Mouse (Mus musculus) c-Kit-positive CD71-positive TER-119-negative erythroid progenitor cells, embryonic 14.5 days (primary cell): ENCODE results near the gene Nmd3.

Source experiments
- DNase-seq: peaks from one replicate; pipeline ENCODE4 v3.0.0-alpha.2; 2013; ENCODE audit warnings: low read depth

Nmd3 gene

DNA sequence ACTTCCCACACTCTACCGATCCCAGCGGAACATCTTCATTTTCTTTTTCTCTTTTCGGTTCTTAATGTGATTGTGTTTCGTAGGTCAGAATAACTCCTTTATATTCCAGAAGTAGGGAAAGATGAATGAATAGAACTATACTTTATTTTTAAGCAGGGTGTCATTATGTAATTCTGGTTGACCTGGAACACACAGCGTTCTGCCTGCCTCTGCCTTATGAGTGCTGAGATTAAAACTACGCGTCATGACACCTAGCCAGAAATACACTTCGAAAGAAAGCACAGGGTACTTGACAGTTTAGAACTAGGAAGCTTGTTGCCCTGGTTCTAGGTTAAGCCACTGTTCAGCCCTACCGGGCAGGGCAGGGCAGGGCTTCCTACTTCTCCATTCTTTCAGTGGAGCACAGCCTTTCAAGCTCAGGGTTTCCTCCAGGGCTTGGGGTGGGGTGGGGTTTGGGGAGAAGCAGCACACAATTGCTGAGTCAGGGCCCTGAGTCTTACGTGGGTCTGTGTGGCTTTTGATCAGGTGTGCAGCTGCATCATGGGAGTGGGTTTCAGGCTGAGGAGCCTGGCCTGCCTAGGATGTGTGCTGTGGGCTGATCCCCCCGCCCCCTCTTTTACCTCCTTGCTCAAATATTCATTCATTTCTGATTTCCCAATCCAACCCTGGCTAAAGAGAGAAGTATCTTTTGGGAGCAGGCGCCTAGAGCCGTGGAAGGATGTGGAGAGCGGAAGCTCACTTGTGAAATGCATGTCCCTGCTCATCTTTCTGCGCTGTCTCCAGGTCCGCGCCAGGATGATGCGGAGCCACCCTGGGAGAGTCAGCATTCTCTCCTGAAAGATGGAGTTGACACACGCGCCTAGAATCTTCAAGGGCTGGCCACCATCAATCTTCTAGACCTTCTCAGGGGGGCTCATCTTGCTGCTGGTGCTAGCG, 42.1 kb downstream of the Nmd3 start:
- DNase-seq, result no peak

DNA sequence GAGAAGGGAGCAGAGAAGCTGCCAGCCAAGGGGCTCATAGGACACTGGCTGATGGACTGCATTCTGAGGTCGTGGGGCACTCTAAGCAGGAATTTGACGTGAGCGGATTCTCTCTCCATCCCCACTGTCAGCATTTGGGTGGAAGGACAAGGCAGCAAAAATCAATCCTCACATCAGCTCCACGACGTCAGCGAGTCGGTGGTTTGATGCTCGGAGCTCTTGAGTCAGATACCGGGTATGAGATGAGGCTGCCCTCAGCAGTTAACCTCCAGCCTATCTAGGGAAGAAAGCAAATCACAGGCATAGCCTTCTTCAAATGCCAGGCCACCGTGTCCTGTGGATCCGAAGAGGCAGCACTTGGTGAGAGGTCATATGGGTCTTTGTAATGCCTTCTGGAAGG, 43.4 kb downstream of the Nmd3 start:
- DNase-seq, result no peak

DNA sequence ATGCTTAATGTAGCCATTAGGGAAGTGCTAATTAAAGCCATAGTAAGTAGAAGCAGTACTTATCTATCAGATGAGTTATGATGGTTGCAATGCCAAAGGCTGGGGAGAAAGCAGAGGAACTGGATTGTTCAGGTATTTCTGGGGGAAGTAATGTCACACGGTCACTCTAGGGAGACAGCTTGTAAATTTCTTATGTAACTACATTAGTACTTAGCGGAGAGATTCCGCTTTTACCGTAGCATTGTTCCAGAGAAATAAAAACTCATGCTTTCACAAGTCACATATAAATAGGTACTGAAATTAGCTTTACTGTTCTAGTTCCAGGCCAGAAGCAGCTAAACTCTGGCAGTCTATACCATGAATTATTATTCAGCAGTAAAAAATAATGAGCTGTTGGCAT, 47.4 kb downstream of the Nmd3 start:
- DNase-seq, result no peak

DNA sequence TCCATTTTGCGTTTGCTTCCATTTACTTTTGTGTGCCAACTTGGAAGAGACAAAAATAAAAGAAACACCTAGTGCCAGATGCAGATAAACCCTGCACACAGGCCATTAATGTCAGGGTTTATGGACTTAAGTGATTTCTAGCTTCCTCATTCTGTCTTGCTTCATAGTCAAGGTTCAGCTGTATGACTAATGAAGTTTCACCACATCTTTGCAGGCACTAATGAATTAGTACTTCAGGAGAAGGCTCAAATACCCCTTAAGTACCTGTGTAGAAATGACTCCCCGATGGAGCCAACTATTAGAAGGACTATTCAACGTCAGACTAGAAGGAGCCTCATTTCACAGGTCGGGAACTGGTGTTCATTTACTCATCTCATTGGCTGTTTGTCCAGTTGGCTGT, 51.6 kb downstream of the Nmd3 start:
- DNase-seq, result no peak

DNA sequence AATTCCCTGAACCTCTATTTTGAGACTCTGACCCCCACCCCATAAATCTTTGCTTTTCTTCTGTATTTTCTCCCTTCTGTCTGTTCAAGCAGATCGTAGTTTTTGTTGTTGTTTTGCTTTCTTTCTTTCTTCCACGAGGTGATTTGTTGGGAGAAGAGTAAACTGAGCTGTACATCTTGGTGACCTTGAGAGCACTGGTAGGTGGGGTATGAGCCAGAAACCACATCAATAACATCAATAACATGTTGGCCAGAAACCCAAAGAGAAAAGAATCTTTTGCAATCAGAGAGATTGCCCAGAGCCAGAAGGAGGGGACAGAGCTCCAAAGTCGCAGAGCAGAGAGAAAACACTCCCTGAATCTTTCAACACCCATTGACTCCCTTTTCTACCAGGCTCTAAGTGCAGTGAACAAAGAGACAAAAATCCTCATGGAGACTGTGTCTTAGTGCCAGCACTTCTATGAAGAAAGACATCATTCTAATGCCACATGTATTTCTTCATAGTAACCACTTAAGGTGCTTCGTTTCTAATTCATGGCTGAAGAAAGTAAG, 57.5 kb downstream of the Nmd3 start:
- DNase-seq, result no peak

DNA sequence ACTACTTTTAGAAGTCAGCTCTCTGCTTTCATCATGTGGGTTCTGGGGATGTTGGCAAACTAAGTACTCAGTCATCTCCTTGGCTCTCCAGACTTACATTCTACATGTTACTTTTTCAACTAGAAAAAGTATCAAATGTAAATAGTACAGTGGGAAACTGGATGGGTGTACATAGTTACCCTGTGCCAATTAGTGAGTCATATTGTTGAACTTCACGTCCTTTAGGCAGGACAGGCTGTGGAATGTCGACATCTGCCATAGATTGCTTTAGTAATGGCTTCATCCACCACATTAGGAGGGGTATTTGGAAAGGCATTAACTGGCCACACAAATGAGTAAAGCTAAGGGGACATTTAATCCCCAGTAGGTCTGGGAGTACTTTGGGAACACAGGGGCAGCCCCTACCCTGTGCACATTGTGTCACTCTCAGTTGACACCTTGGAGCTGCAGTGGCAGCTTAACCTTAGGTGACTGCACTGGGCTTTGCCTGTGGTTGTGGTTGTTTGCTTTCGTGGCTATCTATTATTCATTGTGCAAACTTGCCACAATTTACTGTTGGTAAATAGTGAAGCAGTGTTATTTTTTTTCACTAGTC, 71.1 kb downstream of the Nmd3 start:
- no peak for DNase-seq

DNA sequence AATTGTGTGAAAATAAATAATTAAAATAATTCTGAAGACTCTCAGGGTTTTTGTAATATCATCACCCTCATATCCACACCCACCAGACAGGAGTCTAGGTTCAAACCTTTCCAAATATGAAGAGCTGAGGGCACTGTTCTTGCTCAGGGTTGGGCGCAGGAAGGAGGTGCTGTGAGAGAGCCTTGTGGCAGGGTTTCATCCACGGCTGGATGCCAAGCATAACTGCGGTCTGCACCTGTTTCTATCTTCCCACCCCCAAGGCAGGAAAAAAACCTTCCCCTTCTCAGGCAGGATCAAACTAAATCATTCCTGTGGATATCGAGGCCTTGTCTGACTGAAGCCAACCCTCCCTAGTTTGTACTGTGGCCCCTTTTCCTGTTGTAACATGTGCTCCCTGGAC, 75.7 kb downstream of the Nmd3 start:
- no peak for DNase-seq

DNA sequence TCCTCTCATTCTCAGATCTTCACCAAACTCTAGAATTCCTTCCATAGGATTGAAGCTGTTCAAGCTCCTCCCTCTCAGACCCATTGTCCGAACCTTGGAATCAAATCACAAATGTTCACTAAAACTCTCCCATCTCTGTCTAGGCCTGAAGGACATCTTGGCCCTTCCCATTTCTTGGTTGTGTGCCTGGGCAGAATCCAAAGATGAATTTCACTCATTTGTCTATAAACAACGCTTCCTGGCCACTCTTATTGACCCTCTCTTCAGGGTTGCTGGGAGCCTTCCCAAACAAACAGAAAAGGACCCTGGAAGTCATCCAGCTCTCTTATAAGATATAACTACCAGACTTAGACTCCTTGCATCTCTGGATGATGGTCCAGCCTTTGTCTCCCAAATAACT, 76.2 kb downstream of the Nmd3 start:
- DNase-seq, result no peak

DNA sequence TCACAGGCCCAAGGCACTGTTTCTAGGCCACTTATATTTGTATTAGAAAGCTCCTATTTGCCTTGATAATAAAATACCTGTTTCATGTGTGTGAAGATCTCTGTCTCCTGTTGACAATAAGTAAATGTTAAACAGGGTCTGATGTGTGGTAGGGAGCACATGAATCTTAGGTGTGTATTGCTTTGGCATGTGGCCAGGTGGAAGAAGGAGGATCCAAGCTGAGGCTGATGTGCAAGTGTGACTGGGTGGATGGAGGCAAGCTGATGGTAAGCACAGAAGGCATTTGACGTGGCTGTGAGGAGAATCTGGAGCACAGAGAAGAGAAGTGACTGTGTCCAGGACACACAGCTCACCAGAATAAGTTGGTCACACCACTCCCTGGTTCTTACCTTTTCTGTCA, 77.3 kb downstream of the Nmd3 start:
- no peak for DNase-seq

DNA sequence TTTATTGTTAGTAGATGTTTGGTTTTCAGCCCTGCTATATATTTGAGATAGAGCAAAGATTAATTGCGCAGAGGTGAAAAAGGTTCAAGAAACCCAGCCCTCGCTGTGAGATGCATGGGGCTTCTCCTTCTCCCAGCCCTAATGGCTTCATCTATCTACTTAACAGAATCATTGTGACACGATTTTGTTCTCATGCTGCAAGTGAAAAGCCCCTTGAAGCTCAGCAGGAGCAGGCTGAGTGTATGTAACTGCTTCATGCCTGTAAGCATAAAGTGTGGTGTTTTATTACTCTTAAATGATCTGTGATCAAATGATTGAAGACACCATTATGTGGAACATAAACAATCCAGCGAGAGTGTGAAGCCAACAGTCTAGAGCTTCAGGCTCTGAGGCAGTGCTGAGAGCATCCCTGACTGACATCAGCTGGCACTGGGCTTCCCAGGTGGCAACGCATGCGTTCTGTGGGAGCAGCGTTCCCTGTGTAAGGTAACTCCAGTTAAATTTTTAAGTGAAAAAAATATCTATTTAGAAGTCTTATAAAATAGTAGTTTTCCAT, 79.1 kb downstream of the Nmd3 start:
- no peak for DNase-seq

DNA sequence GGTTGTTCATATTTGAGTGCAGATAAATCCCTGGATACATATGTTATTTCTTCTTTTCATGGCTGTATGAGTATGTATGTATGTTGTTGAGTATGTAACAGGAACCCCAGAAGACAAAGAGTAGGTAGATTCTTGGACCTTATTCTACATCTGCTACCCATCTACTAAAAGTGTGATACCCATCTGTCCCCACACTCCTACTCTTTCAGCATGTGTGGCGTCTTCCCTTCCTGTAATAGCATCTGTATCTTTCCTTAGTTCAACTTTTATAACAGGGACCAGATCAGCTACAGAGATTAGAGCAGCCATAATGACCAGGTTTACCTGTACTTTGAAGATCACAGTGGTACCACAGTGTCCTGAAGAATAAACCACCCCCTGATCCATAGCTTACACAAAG, 81.4 kb downstream of the Nmd3 start:
- no peak for DNase-seq
